Mouse (Mus musculus) gastrocnemius, postnatal 25 days (tissue): ENCODE measurements around the gene Zfp146. TPM values are rescaled to one million over a fixed set of nuclear protein-coding genes. Genes with fewer than 3 reads are reported as not detected.
"Not testable (repeated sequence)": the region's sequence is repeated elsewhere in the genome, so short reads cannot be mapped to it uniquely, and the experiment has no call there.

Source experiments
- DNase-seq: peaks from one replicate; pipeline ENCODE4 v3.0.0; 2022
- long read RNA-seq, 2 experiments: library from polyadenylated mRNA; stranded (forward); transcript quantifications; one replicate each; pipeline ENCODE4 v2.0.0; 2021
- total RNA-seq, 2 experiments: library from RNA; stranded (reverse); gene quantifications; 1 replicate in 1 of 2; 2 replicates in 1 of 2; pipeline ENCODE4 v1.2.3; 2021

Zfp146 gene
- total RNA-seq: 10 to 100 TPM; 21.4 to 28.0 TPM
- long read RNA-seq, experiment 1, partial matches to known transcripts: 0 of 1 reads
- long read RNA-seq, experiment 1, other reads (novel, unspliced or antisense): 1 of 1 reads
- long read RNA-seq, experiment 2, partial matches to known transcripts: 1 of 4 reads
- long read RNA-seq, experiment 2, other reads (novel, unspliced or antisense): 0 of 4 reads

DNA sequence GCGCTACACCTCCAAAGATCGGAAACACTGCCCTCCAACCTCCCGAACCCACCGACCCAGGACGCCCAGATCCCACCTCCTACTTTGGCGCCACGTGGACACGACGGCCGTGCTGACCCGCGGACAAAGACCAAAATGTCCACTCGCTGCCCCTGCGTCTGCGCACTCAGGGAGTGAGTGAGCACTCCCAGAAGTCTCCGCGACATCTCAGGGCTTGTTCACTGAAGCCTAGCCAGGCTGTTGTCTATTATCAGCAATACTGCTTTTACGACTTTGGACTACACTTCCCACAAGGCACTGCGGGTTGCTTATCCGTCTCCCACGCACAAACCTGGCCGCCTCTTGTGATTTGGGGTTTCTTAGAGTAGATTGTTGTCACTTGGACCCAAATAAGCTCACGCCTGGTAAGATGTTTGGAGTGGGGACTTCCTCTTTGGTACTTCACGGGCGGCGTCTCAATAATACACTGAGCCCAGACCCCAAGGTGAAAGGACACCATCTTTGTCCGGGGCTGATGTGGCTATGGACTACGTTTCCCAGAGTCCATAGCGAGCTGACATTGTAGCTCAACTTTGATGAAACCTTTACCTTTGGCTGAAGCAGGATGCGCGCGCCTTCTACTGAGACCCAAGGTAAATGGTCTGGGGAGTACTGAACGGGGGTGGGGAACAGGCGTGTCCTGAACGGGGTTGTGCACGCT is at the start of gene Zfp146:
Zfp146 (minus strand) TSS at position 168 of the 700 bp plus-strand sequence.
- peak; percentile 91 for DNase-seq

DNA sequence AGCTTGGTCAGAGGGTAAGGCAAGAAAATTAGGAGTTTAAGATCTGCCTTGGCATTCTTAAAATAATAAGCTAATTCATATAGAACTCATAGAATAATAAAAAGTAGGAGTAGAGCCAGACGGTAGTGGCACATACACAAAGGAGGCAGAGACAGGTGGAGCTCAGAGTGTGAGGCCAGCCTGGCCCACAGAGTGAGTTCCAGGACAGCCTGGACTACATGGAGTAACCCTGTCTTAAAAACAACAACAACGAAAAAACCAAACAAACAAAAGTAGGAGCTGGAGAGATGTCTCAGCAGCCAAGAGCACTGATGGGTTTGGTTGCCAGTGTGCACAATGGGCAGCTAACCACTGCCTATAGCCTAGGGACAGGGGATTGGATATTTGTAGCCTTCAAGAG is 47.7 kb upstream of the Zfp146 start:
- DNase-seq: no peak

DNA sequence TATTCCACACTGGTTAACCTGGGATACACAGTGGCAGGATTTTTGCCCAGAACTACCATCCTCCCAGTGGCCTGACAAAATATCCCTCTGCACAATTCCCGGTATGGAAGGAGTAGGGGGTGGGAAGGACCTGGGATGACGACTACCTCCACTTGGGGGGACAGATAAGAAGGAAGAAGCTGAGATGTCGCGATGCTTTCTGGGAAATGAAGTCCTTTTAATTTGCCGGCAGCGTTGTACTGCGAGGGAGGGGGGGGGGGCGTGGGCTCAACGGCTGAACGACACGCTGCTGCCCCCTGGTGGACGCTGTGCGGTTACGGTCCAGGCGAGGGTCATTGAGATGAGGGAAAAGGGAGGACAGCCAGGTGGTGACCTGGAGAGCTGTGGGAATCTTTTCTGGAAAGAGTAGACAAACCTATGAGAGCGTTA is 47.2 kb upstream of the Zfp146 start:
- peak; percentile 43 for DNase-seq

DNA sequence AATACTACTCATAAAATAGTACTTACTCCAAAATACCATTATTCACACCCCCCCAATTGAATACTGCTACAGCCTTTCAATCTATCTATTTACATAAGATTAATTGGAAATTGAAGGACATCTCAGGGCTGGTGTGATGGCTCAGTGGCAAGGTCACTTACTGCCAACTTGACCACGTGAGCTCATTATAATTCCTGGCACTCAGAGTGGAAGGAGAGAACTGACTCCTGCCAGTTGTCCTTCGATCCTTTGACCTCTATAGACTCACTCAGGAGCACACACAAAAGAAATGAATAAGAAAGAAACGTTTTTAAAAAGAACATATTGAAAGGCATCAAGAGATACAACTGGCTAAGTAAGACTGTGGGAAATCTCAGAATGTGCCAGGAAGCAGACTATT is 46.3 kb upstream of the Zfp146 start:
- no peak for DNase-seq

DNA sequence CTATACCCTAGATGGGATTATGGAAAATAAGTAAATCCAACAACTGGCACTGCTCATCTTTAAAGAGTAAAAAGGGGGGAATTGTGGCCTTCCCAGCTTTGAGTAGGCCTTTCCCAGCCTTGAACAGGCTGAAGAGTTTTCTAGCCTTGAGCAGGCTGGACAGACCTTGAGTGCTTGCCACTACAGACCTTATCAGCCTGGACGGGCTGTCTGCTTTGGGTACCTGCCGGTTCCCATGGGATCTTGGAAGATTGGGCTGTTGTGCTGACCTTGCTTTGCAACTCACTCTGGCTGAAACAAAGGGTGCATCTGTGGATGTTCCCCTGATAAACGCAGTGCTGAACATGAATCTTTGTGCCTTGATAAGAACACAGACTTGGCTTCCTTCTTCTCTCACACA is 44.3 kb upstream of the Zfp146 start:
- DNase-seq: no peak

DNA sequence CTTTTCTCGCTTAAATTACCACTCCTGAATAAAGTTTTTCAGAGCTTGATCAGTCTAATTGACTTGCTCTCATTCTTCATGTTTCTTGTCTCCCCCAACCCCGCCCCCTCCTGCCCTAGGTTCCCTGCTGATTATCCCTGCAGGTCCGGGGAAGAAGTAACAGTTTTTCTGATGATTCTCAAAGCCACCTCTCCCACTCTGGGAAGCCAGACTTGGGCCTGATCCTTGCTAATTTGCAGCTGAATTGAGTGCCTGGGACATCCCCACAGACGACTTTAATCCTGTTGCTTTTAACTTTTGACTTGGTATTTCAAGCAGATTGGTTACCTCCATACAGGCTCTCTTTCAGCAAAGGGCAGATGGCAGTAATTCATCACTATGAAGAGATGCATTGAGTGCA is 41.5 kb upstream of the Zfp146 start:
- no peak for DNase-seq

DNA sequence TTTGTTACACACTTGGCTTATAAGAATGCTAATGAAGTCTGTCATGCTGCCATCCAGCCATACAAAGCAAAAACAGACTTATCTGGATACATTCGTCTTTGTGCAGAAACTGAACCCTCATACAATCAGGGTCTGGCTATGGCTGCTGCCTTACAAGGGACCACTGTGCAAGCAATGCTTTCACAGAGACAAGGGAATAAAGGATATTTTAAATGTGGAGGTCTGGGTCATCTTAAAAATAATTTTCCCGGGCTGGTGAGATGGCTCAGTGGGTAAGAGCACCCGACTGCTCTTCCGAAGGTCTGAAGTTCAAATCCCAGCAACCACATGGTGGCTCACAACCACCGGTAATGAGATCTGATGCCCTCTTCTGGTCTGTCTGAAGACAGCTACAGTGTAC is 36.8 kb upstream of the Zfp146 start:
- DNase-seq: not testable (repeated sequence)

DNA sequence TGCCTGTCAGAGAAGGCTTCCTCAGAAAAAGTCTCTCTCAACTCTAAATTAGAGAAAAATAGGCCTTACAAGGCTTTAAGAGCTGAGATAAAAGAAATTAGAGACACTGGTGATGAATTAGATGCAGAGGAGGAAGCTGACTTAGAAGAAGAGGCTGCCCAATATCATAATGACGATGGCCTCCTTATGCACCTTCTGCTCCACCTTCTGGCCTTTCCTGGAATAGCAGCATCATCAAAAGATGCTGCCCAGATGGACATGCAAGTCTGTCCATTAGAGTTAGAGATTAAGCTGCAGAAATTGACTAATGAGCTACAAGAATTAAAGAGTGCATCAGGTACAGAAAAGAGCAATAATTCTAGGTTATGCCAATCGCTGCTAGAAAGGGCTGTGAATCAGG is 35.8 kb upstream of the Zfp146 start:
- DNase-seq: no peak

DNA sequence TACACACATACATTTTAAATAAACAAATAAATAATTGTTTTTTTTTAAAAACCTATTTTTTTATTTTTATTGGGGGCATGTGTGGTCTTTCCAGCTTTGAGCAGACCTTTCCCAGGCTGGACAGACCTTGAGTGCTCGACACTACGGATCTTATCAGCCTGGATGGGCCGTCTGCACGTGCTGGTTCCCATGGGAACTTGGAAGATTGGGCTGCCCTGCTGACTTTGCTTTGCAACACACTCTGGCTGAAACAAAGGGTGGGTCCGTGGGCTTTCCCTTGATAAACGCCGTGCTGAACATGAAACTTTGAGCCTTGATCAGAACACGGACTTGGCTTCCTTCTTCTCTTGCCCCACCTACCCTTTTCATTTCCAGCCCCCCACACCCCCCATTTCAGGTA is 34.8 kb upstream of the Zfp146 start:
- no peak for DNase-seq

DNA sequence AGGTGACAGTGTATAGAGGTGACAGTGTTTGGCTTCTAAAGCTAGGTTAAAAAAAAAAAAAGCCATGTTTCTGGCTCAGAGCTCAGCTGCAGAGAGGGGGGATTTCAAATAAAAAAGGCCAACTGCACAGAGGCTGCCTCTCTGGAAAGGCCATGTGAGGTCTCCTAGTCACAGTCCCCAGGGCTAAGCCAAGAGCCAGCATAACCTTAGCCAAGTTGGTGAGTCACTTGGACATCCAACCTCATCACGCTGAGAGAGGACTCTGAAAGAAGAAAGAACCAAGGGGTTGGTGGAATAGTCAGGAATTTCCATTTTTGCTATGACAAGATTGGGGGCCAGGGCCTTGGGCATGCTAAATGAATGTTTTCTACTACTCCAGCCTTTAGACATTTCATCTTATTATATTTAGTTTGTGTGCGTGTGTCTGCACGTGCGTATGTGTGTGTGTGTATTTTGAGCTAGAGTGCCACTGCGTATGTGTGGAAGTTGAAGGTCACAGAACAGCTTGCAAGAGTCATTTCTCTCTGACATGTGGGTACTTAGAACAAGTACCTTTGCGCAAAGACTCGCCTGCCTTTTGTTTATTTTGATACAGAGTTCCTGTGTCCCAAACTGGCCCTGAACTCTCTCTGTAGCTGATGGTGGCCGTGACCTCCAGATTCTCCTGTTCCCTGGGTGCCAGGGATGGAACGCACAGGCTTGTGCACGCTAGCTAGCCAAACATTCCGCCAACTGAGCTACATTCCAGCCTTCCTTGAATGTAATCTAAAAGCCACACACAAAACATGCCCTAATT is 33.5 kb upstream of the Zfp146 start:
- DNase-seq: peak; percentile 78

DNA sequence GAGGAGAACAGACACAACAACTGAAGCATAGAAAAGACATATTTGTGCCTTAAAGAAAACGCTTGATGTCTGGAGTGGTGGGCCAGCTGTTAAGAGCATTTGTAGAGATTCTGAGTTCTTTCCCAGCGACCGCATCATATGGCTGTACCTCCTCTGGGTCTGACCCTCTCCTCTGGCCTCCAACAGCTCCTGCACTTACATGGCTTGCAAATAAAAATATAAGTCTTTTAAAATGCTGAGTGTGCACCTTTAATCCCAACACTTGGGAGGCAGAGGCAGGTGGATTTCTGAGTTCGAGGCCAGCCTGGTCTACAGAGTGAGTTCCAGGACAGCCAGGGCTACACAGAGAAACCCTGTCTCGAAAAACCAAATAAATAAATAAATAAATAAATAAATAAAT is 31.1 kb upstream of the Zfp146 start:
- not testable (repeated sequence) for DNase-seq

DNA sequence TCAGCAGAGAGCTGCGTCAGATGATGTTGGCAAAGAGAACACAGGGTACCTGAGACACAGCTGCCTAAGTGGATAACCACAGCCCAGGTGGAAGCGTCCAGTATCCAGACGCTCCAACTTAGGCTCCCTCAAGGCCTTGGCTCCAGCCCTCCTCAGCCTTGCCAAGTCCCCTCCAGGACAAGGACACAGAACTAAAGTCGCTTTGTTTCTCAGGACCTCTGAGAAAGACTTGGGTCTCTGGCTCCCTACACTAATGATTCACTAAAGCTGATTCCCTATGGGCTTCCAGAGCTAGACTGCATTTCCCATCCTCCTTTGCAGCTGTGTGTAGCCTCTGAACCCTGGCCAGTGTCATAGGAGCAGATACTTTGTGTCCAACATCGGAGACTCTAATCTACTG is 30.6 kb upstream of the Zfp146 start:
- no peak for DNase-seq

DNA sequence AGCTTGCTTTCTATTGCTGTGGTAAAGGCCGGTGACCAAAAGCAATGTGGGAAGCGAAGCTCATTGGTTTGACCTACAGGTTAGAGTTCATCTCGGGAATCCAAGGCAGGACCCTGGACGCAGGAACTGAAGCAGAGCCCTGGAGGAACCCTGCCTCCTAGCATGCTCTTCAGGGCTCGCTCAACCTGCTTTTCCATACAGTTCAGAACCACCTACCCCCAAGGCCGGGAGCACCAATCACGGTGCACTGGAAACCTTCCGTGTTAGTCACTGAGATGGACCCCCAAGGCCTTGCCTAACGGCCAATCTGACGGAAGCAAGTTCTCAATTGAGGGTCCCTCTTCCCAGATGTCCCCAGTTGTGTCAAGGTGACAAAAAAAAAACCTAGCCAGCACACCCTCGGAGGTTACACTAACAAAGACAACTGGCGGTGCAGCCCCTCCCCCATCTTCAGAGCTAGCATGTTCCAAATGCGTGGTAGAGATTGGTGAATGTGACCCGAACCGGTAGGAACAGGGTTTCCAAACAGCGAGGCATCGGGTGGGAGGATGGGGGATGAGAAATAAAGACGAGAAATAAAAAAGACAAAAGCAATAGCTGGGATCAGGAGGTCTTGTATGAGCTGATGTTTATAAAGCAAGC is 30.1 kb upstream of the Zfp146 start:
- DNase-seq: no peak

DNA sequence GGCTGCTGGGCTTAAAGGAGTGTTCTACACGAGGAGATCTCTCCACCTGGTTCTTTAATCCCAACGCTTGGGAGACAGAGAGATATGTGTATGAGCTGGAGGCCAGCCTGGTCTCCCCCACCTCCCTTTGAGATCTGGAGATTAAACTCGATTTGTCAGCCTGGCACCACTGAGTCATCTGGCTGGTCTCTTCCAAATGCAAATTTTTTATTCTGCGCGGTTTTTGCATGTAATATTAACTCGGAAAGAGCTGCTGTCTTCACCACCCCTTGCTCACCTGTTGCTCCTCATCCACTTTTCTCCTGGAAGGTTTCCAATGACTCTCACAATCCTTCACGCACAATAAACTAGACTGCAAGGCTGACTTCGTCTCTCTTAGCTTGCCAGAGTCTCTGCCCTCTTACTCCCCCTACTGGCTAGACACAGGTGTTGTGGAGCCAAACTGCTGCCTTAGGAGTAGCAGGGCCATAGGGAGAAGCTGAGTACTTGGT is 29.0 kb upstream of the Zfp146 start, which contains the start of gene Capns1:
Capns1 (minus strand) TSS at position 331 of the 491 bp plus-strand sequence.
- DNase-seq: no peak

DNA sequence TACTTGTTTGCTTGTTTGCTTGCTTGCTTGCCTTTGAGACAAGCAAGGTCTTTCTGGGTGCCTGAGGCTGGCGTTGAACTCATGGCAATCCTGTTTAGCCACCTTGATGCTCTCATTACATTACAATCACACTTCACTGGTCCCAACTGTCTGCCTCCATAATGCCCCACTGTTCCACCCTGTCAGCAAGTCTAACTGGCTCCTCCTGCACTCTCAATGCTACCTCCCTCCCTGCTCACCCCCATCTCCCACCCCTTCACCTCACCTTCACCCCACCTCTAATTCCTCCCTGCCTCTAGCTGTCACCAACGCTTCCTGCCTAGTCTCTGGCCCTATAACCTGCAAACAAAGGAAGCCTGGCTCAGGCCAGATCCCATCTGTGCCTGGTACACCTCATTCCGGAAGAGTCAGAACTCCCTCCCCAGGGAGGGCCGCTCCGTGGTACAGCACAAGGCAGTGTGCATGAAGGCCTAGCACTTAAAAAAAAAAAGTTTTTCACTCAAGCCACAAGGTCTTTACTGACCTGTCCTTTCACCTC is 28.1 kb upstream of the Zfp146 start:
- DNase-seq: no peak

DNA sequence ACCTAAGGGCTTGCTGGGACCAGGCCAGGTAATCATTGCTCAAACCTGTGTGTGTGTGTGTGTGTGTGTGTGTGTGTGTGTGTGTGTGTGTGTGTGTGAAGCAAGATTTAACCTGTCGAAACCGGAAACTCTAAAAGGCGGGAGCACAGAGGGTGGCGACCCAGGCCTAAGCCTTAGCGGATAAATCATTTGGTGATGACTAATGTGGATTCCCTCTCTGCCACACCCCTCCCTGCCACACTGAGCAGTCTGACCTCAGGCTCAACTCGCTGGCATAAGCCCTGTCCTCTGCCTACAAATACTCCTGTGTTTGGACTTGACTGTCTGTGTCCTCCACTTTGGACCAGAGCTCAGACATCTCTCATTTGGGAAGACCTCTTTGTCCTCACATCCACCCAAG is 26.6 kb upstream of the Zfp146 start:
- DNase-seq: no peak

DNA sequence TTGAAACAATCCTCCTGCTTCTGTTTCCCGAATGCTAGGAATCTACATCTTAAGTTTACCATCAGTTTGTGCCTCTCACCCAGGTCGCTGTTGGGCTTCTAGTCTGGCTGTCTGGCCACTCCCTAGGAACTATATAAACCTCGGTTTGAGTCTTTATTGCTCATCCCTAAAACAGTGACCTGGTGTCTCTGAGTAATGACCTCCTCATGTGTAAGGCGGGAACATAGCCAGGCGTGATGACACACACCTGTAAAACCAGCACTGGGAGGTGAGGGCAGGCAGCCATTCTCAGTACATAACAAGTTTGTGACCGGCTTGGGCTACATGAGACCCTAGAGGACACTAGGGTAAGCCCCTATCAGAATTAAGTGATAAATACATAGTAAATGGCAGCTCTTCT is 25.9 kb upstream of the Zfp146 start:
- no peak for DNase-seq

DNA sequence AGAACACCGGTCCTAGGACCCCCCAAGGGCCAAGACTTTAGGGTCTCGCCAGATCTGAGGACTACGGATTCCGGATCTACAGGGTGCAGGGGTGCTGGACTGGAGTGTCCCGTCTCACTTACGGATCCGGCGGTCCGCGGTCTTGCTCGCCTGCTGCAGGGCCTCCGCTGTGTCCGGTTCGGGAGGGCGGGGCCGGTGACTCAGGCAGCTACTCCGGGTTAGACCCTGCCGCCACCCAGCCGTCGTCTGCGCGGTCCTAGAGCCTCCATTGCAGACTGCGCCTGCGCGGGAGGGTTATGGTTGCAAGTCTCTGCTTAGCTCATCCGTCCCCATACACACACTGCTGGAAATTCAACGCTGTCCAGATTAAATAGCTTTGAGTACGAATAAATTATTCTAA is 25.3 kb upstream of the Zfp146 start:
- DNase-seq: peak; percentile 94

DNA sequence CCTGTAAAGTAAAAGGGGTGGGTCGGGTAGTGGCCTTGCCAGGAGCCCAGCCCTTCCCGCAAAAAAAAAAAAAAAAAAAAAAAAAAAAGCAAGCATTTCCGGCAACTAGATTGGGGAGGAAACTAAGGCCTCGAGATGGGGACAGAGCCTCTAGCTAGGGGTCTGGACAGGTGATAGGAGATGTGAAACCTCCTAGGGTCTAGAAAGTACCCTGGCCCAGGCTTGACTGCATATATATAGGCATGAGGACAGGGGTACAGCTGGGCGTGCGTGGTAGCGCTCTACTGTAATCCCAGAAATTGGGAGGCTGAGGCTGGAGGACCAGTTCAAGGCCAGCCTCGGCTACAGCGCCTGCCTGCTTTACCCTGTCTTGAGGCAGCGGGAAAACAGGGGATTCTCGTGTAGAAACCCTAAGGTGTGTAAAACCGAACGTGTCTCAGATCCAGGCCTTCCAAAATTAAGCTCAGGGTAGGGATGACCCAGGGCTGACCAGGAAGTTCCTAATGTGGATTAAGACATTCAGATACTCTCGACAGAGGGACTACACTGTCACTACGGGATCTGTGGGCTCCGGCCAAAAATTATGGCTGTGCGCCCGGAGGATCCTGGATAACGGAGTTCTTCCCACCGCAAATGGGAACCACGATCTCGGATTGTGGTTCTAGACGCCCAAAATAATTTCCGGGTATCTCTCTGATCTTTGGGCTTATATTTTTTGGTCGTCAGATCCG is 24.7 kb upstream of the Zfp146 start:
- DNase-seq: no peak

DNA sequence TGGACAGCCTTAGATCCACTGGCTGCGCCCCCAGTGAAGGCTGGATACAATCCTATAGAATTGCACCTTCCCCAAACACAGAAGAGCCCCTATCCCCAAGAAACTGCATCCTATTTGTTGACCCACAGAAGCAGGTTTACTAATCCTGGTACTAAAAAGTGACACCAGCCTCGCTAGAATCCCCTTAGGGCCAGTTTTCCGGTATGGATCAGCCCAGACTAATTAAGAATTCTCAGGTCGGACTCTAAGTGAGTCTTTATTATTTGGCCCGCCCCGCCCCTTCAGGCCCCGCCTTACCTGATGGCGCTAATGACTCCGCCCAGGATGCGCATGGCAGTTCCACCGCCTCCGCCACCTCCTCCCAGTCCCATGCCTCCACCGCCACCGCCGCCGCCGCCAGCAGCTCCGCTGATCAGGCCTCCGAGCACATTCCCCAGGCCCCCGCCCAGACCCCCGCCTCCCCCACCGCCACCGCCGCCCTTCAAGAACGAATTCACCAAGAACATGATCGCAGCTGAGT is 24.1 kb upstream of the Zfp146 start:
- peak; percentile 77 for DNase-seq

DNA sequence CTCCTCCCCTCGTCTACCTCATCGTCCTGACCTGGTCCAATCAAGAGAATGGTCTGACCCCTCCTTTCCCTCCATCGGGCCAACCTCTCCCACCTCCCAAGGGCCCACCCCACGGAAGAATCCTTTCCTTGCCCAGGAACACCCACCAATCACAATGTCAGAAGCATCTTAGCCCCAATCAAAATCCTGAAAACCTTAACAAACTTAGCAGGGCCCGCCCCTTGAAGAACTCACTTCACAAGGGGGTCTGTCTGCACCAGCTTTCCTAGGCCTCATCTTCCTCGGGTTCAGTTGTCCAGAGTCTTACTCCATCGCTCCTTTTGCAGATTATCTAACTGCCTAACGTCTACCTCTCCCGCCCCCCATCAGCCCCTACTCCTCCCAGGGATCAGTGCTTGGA is 23.5 kb upstream of the Zfp146 start:
- DNase-seq: no peak
